Mouse (Mus musculus): ENCODE data around the gene Orai2.

- TF ChIP-seq CTCF (IDR thresholded peaks at IDR 0.05; ENCODE audit: borderline replicate concordance, control insufficient read depth, extremely low read depth, insufficient read depth, low read length, poor library complexity) (no peak), POLR2A (IDR thresholded peaks at IDR 0.05; ENCODE audit: control insufficient read depth, extremely low read depth, insufficient read depth, low read length, poor library complexity) (no peak)
Measured at GRCm38 (mm10) chr5:136171363-136172341, 1.1 kb upstream of the Orai2 start.

Data from thymus, adult 2 months (tissue).